Comparison of ENCODE assay signal across 12 mouse cellular contexts in the genomic region with DNA sequence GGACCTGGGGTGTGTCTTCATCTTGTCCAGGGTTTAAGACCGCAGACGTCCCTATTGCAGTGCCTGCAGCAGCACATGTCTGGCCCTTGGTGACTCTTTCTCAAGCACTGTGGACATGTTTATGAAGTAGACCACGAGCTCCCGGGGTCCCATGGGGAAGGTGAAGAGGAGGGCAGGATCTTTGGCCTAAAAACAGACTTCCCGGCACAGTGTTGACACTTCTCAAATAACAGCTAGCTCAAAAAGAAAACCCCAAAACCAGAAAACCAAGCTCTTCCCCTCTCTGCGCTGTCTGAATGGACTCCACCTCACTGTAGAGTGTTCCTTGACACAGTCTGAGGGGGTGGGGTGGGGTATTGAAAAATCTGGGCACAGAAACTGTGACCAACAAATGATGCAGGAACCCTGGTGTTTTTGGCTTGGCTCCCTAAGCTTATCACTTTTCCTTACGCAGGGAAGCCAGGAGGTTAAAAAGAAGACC. TPM values are rescaled to one million over a fixed set of nuclear protein-coding genes. Genes with fewer than 3 reads are reported as not detected.
DNase-seq lines count a peak whose midpoint lies in the region; ATAC-seq and TF ChIP-seq lines count a peak whose summit lies in the region.
"Had no signal": no experiment of that assay in that cellular context is flagged by ENCODE, and none has a peak within 500 bp of the region (broad histone marks: within the 10 kb centered on the region; RNA-seq: fewer than 3 reads in every experiment).

No protein-coding gene starts in this region.

- no peak for TF ChIP-seq EP300 in heart, adult 2 months (IDR thresholded peaks at IDR 0.05; ENCODE audit: insufficient read depth, low read depth, low read length)
- TF ChIP-seq EP300 in liver, postnatal 0 days (IDR thresholded peaks at IDR 0.05; ENCODE audit: low read depth) = no peak

- no peak for TF ChIP-seq CTCF in heart, adult 2 months (IDR thresholded peaks at IDR 0.05)
- TF ChIP-seq CTCF in liver, postnatal 0 days (IDR thresholded peaks at IDR 0.05; ENCODE audit: low read depth) = no peak

- peaks cover 3% of the 10 kb centered on the region; the same call in 1 of the 2 replicates for H3K4me1 ChIP-seq in heart, adult 2 months (ENCODE audit: control insufficient read depth, insufficient read depth, low read length)
- H3K4me1 ChIP-seq in liver, embryonic 12.5 days = peaks cover 64% of the 10 kb centered on the region
- peaks cover 24% of the 10 kb centered on the region for H3K4me1 ChIP-seq in liver, postnatal 0 days (ENCODE audit: insufficient read depth)
- H3K4me1 ChIP-seq in embryonic facial prominence, embryonic 10.5 days = peaks cover 26% of the 10 kb centered on the region

- no peak overlapping the region for H3K27ac ChIP-seq in heart, adult 2 months
- peak overlapping the region; percentile 4; the same call in 1 of the 2 replicates for H3K27ac ChIP-seq in liver, embryonic 12.5 days
- no peak overlapping the region for H3K27ac ChIP-seq in liver, postnatal 0 days (ENCODE audit: low read depth)
- H3K27ac ChIP-seq in embryonic facial prominence, embryonic 10.5 days (replicated peaks) = 0 out of 2 replicates have a peak overlapping the region, but pooled peaks have one; percentile 35
- H3K27ac ChIP-seq: heart, embryonic 13.5 days had no signal

- no peak for ATAC-seq in liver, embryonic 12.5 days
- no peak for ATAC-seq in liver, postnatal 0 days

- DNase-seq in heart, adult 11 months = peak; percentile 91
- DNase-seq in heart, adult 2 months = no peak
- no peak for DNase-seq in liver, postnatal 0 days
- DNase-seq in embryonic facial prominence, embryonic 10.5 days (ENCODE audit: low spot score) = peak; percentile 12
- DNase-seq in lung, postnatal 4 days = peak; percentile 50 to 52
- DNase-seq in kidney, postnatal 25 days = no peak
- DNase-seq in layer of hippocampus, adult 18-20 months (ENCODE audit: low spot score in 2 of 2) = no peak
- DNase-seq: cerebellum, adult 8-10 months; kidney, adult 8-10 months had no signal

- H3K9ac ChIP-seq in heart, adult 2 months (ENCODE audit: low read depth, low read length) = no peak overlapping the region
- H3K9ac ChIP-seq in liver, embryonic 12.5 days = no peak overlapping the region
- no peak overlapping the region for H3K9ac ChIP-seq in liver, postnatal 0 days (replicated peaks)
- H3K9ac ChIP-seq: heart, embryonic 13.5 days had no signal

- no peaks in the 10 kb centered on the region for H3K79me2 ChIP-seq in heart, adult 2 months (replicated peaks; ENCODE audit: control insufficient read depth, insufficient read depth, low read length)

- H3K27me3 ChIP-seq in heart, adult 2 months (ENCODE audit: control insufficient read depth, insufficient read depth, low read length) = no peaks in the 10 kb centered on the region
- H3K27me3 ChIP-seq in liver, embryonic 12.5 days (replicated peaks) = no peaks in the 10 kb centered on the region; the same call in 1 of the 2 replicates
- no peaks in the 10 kb centered on the region for H3K27me3 ChIP-seq in liver, postnatal 0 days (ENCODE audit: insufficient read depth, low read length)
- H3K27me3 ChIP-seq in embryonic facial prominence, embryonic 10.5 days (replicated peaks; ENCODE audit: low read depth, poor library complexity, severe bottlenecking) = peaks cover 3% of the 10 kb centered on the region

- no peak for TF ChIP-seq POLR2A in heart, adult 2 months (IDR thresholded peaks at IDR 0.05; ENCODE audit: insufficient read depth, low read depth, low read length)

- no peaks in the 10 kb centered on the region for H3K9me3 ChIP-seq in liver, embryonic 12.5 days (replicated peaks)
- H3K9me3 ChIP-seq in liver, postnatal 0 days (ENCODE audit: low read length) = no peaks in the 10 kb centered on the region
- H3K9me3 ChIP-seq in embryonic facial prominence, embryonic 10.5 days = no peaks in the 10 kb centered on the region
- H3K9me3 ChIP-seq: heart, embryonic 13.5 days had no signal

- H3K4me3 ChIP-seq in heart, adult 2 months = no peak overlapping the region
- H3K4me3 ChIP-seq in liver, embryonic 12.5 days = no peak overlapping the region
- no peak overlapping the region for H3K4me3 ChIP-seq in liver, postnatal 0 days (ENCODE audit: low read depth, low read length)
- H3K4me3 ChIP-seq in embryonic facial prominence, embryonic 10.5 days = no peak overlapping the region
- H3K4me3 ChIP-seq: heart, embryonic 13.5 days had no signal

- H3K36me3 ChIP-seq in heart, adult 2 months (ENCODE audit: control insufficient read depth, insufficient read depth, low read length) = no peaks in the 10 kb centered on the region
- peaks cover 8% of the 10 kb centered on the region for H3K36me3 ChIP-seq in liver, embryonic 12.5 days
- no peaks in the 10 kb centered on the region for H3K36me3 ChIP-seq in liver, postnatal 0 days (replicated peaks; ENCODE audit: insufficient read depth, low read length)
- no peaks in the 10 kb centered on the region for H3K36me3 ChIP-seq in embryonic facial prominence, embryonic 10.5 days (replicated peaks)
- H3K36me3 ChIP-seq: heart, embryonic 13.5 days had no signal

- intact Hi-C loops in heart, adult 2 months (cut with DNase I) = no loop called here

- 31% methylated on average over 7 of the region's 7 CpGs for WGBS in heart, adult 2 months
- 46% methylated on average over 7 of the region's 7 CpGs for WGBS in liver, embryonic 12.5 days (ENCODE audit: insufficient replicate concordance)
- WGBS in liver, postnatal 0 days (ENCODE audit: insufficient replicate concordance) = 35% methylated on average over 7 of the region's 7 CpGs
- WGBS in embryonic facial prominence, embryonic 10.5 days = 35% methylated on average over 7 of the region's 7 CpGs

- H3K4me2 ChIP-seq in liver, embryonic 12.5 days = no peak overlapping the region
- H3K4me2 ChIP-seq in liver, postnatal 0 days (ENCODE audit: low read depth, low read length) = no peak overlapping the region
- H3K4me2 ChIP-seq: heart, embryonic 13.5 days; liver, embryonic 11.5 days had no signal

RNA-seq across cellular contexts. Expression of a gene that starts 42.3 kb away (rescaled TPM):
- total RNA-seq in heart, adult 2 months (2021) = 1 to 10 TPM; 1.8 to 2.1 TPM
- polyA plus RNA-seq in heart, adult 2 months (2012; rRNA removed) = 0.97 and 2.4 TPM in 2 replicates
- 11.7 and 13.5 TPM in 2 replicates for polyA plus RNA-seq in liver, embryonic 12.5 days (2016; fragmentation: Nextera tagmentation; extraction: Ambion mirVana)
- polyA plus RNA-seq in liver, postnatal 0 days (2015; fragmentation: Nextera tagmentation; extraction: Ambion mirVana) = 3.3 and 4.6 TPM in 2 replicates
- 3.0 and 3.1 TPM in 2 replicates for polyA plus RNA-seq in embryonic facial prominence, embryonic 10.5 days (2016; fragmentation: Nextera tagmentation; extraction: Ambion mirVana)
- total RNA-seq in layer of hippocampus, adult 18-20 months (2021) = 1 to 10 TPM; 1.3 to 2.1 TPM

Comparison
In these comparisons a context has a peak if more than half of its experiments do, and no peak if none do; other contexts are left out.
1. DNase-seq: peak in heart, adult 11 months (single experiment), embryonic facial prominence, embryonic 10.5 days (single experiment) and lung, postnatal 4 days (2 of 2); none in heart, adult 2 months (0 of 2), liver, postnatal 0 days (single experiment), kidney, postnatal 25 days (0 of 2) and layer of hippocampus, adult 18-20 months (0 of 2).
2. H3K27ac ChIP-seq: peak in liver, embryonic 12.5 days (single experiment) and embryonic facial prominence, embryonic 10.5 days (single experiment); none in heart, adult 2 months (single experiment) and liver, postnatal 0 days (single experiment).